Mouse (Mus musculus) heart, embryonic 10.5 days (tissue): ENCODE measurements around the gene Stk40. TPM values are rescaled to one million over a fixed set of nuclear protein-coding genes. Genes with fewer than 3 reads are reported as not detected.

Source experiments
- DNase-seq: peaks from one replicate; pipeline ENCODE4 v3.0.0-alpha.2; 2017; ENCODE audit warnings: low spot score
- H3K27ac ChIP-seq: fragments of 300-500 bp; sonication (generic); 2 replicates; pipeline ENCODE4 v1.5.1; 2016; ENCODE audit warnings: mild to moderate bottlenecking
- H3K27me3 ChIP-seq: fragments of 300-500 bp; sonication (generic); 2 replicates; pipeline ENCODE4 v1.6.1; 2016; ENCODE audit warnings: mild to moderate bottlenecking; ENCODE audit not compliant: poor library complexity, insufficient read depth, severe bottlenecking
- H3K36me3 ChIP-seq: fragments of 300-500 bp; sonication (generic); 2 replicates; pipeline ENCODE4 v1.6.1; 2016; ENCODE audit warnings: mild to moderate bottlenecking, moderate library complexity
- H3K4me1 ChIP-seq: fragments of 300-500 bp; sonication (generic); 2 replicates; pipeline ENCODE4 v1.6.1; 2016; ENCODE audit warnings: mild to moderate bottlenecking
- H3K4me3 ChIP-seq: fragments of 300-500 bp; sonication (generic); 2 replicates; pipeline ENCODE4 v1.5.1; 2016; ENCODE audit warnings: mild to moderate bottlenecking, moderate library complexity
- H3K9me3 ChIP-seq: fragments of 300-500 bp; sonication (generic); 2 replicates; pipeline ENCODE4 v1.6.1; 2016; ENCODE audit warnings: mild to moderate bottlenecking, moderate library complexity
- WGBS: fragments of 180-500 bp; shearing (Covaris S2); methylation state at CpG from one replicate; pipeline ENCODE4 v1.1.7; 2016; 5-methylcytosine and 5-hydroxymethylcytosine counted together
- polyA plus RNA-seq: library from polyadenylated mRNA; unstranded; fragments of >200 nt; fragmentation: Nextera tagmentation; extraction: Ambion mirVana; gene quantifications from 2 replicates; pipeline ENCODE4 v1.2.1, GENCODE M21; 2016

Gene Stk40
- polyA plus RNA-seq, 1 experiment from 2014 or later = 39.0 TPM

- Histone ChIP-seq H3K27me3 (no peaks in the 10 kb centered on the region), H3K4me1 (peaks cover 25% of the 10 kb centered on the region), H3K36me3 (peaks cover 20% of the 10 kb centered on the region), H3K4me3 (no peak overlapping the region), H3K27ac (no peak overlapping the region), H3K9me3 (no peaks in the 10 kb centered on the region)
- no peak for DNase-seq
- WGBS = 83% methylated on average over 8 of the region's 8 CpGs
Measured at GRCm38 (mm10) chr4:126117116-126117515, 13.4 kb downstream of the Stk40 start.

GRCm38 (mm10) chr4:126118651-126119050 is 14.9 kb downstream of the Stk40 start:
- Histone ChIP-seq H3K4me1 (peaks cover 15% of the 10 kb centered on the region), H3K9me3 (no peaks in the 10 kb centered on the region), H3K27me3 (no peaks in the 10 kb centered on the region), H3K4me3 (no peak overlapping the region), H3K27ac (no peak overlapping the region), H3K36me3 (peaks cover 21% of the 10 kb centered on the region)
- no peak for DNase-seq
- WGBS = 91% methylated on average over 4 of the region's 4 CpGs

GRCm38 (mm10) chr4:126119051-126119450 is 15.3 kb downstream of the Stk40 start:
- no peak overlapping the region for H3K4me3 ChIP-seq
- peaks cover 11% of the 10 kb centered on the region; the same call in 1 of the 2 replicates for H3K4me1 ChIP-seq
- 86% methylated on average over 1 of the region's 1 CpGs for WGBS

GRCm38 (mm10) chr4:126120052-126120451 is 16.3 kb downstream of the Stk40 start:
- Histone ChIP-seq H3K27ac (no peak overlapping the region), H3K27me3 (no peaks in the 10 kb centered on the region), H3K4me3 (no peak overlapping the region), H3K36me3 (peaks cover 34% of the 10 kb centered on the region), H3K4me1 (peaks cover 9% of the 10 kb centered on the region; the same call in 1 of the 2 replicates), H3K9me3 (no peaks in the 10 kb centered on the region)
- DNase-seq = no peak
- WGBS = 91% methylated on average over 5 of the region's 5 CpGs

More at GRCm38 (mm10) chr4:126119051-126119450, 15.3 kb downstream of the Stk40 start:
- H3K27me3 ChIP-seq = no peaks in the 10 kb centered on the region
- no peak for DNase-seq
- no peaks in the 10 kb centered on the region for H3K9me3 ChIP-seq
- H3K36me3 ChIP-seq = peaks cover 25% of the 10 kb centered on the region
- H3K27ac ChIP-seq = no peak overlapping the region

GRCm38 (mm10) chr4:126120506-126120905 is 16.7 kb downstream of the Stk40 start:
- H3K4me1 ChIP-seq = peaks cover 7% of the 10 kb centered on the region; the same call in 1 of the 2 replicates
- H3K27ac ChIP-seq = no peak overlapping the region
- H3K9me3 ChIP-seq = no peaks in the 10 kb centered on the region
- no peaks in the 10 kb centered on the region for H3K27me3 ChIP-seq
- no peak overlapping the region for H3K4me3 ChIP-seq
- WGBS = 96% methylated on average over 2 of the region's 2 CpGs
- peaks cover 39% of the 10 kb centered on the region for H3K36me3 ChIP-seq
- DNase-seq = no peak

GRCm38 (mm10) chr4:126123309-126124040 is 19.7 kb downstream of the Stk40 start:
- DNase-seq = no peak
- Histone ChIP-seq H3K27me3 (no peaks in the 10 kb centered on the region), H3K4me1 (no peaks in the 10 kb centered on the region), H3K36me3 (peaks cover 63% of the 10 kb centered on the region), H3K4me3 (no peak overlapping the region), H3K27ac (no peak overlapping the region), H3K9me3 (no peaks in the 10 kb centered on the region)
- 86% methylated on average over 10 of the region's 10 CpGs for WGBS

GRCm38 (mm10) chr4:126130502-126130901 is 26.7 kb downstream of the Stk40 start:
- H3K9me3 ChIP-seq = no peaks in the 10 kb centered on the region
- H3K27me3 ChIP-seq = no peaks in the 10 kb centered on the region
- H3K4me1 ChIP-seq = peaks cover 38% of the 10 kb centered on the region
- peak overlapping the region; percentile 56 for H3K27ac ChIP-seq
- H3K36me3 ChIP-seq = peaks cover 79% of the 10 kb centered on the region
- WGBS = 58% methylated on average over 11 of the region's 11 CpGs
- no peak for DNase-seq
- no peak overlapping the region for H3K4me3 ChIP-seq

- Histone ChIP-seq H3K4me3 (no peak overlapping the region), H3K36me3 (peaks cover 79% of the 10 kb centered on the region), H3K4me1 (peaks cover 38% of the 10 kb centered on the region), H3K27me3 (no peaks in the 10 kb centered on the region), H3K9me3 (no peaks in the 10 kb centered on the region), H3K27ac (peak overlapping the region; percentile 63)
- WGBS = 65% methylated on average over 10 of the region's 10 CpGs
- DNase-seq = no peak
Measured at GRCm38 (mm10) chr4:126131290-126132121, 27.7 kb downstream of the Stk40 start.

GRCm38 (mm10) chr4:126132636-126133264 is 29.0 kb downstream of the Stk40 start:
- no peak for DNase-seq
- Histone ChIP-seq H3K9me3 (no peaks in the 10 kb centered on the region), H3K4me3 (no peak overlapping the region), H3K36me3 (peaks cover 77% of the 10 kb centered on the region), H3K27ac (peak overlapping the region; percentile 63; the same call in 1 of the 2 replicates), H3K4me1 (peaks cover 41% of the 10 kb centered on the region), H3K27me3 (no peaks in the 10 kb centered on the region)
- WGBS = 84% methylated on average over 6 of the region's 6 CpGs

- Histone ChIP-seq H3K4me3 (no peak overlapping the region), H3K9me3 (no peaks in the 10 kb centered on the region), H3K36me3 (peaks cover 77% of the 10 kb centered on the region), H3K27ac (no peak overlapping the region), H3K27me3 (no peaks in the 10 kb centered on the region), H3K4me1 (peaks cover 44% of the 10 kb centered on the region)
- 86% methylated on average over 4 of the region's 4 CpGs for WGBS
- DNase-seq = no peak
Measured at GRCm38 (mm10) chr4:126134236-126134635, 30.5 kb downstream of the Stk40 start.

GRCm38 (mm10) chr4:126134639-126135038 is 30.9 kb downstream of the Stk40 start:
- no peak for DNase-seq
- no peak overlapping the region for H3K27ac ChIP-seq

GRCm38 (mm10) chr4:126137773-126138172 is 34.0 kb downstream of the Stk40 start:
- Histone ChIP-seq H3K9me3 (no peaks in the 10 kb centered on the region), H3K4me3 (no peak overlapping the region), H3K27me3 (no peaks in the 10 kb centered on the region), H3K4me1 (peaks cover 22% of the 10 kb centered on the region), H3K36me3 (peaks cover 71% of the 10 kb centered on the region), H3K27ac (no peak overlapping the region)
- DNase-seq = no peak
- WGBS = 78% methylated on average over 4 of the region's 4 CpGs

More at GRCm38 (mm10) chr4:126134639-126135038, 30.9 kb downstream of the Stk40 start:
- Histone ChIP-seq H3K36me3 (peaks cover 77% of the 10 kb centered on the region), H3K4me1 (peaks cover 44% of the 10 kb centered on the region), H3K4me3 (no peak overlapping the region), H3K27me3 (no peaks in the 10 kb centered on the region), H3K9me3 (no peaks in the 10 kb centered on the region)
- 92% methylated on average over 4 of the region's 4 CpGs for WGBS
